Mouse (Mus musculus) limb, embryonic 15.5 days (tissue): ENCODE results near the gene Fgg. TPM values are rescaled to one million over a fixed set of nuclear protein-coding genes. Genes with fewer than 3 reads are reported as not detected.

ENCODE experiments used
- ATAC-seq: fragments of 200-750 bp; cut with Nextera tagmentation; 2 replicates; pipeline ENCODE4 v1.8.0; 2017; ENCODE audit warnings: low read depth, moderate TSS enrichment; ENCODE audit not compliant: insufficient number of reproducible peaks, low FRiP score, low TSS enrichment
- H3K27ac ChIP-seq: fragments of 300-500 bp; sonication (generic); 2 replicates; pipeline ENCODE4 v1.5.1; 2015; ENCODE audit warnings: moderate library complexity, mild to moderate bottlenecking, inconsistent platforms
- H3K27me3 ChIP-seq: fragments of 300-500 bp; sonication (generic); 2 replicates; pipeline ENCODE4 v1.6.1; 2015; ENCODE audit warnings: inconsistent platforms
- H3K36me3 ChIP-seq: fragments of 300-500 bp; sonication (generic); 2 replicates; pipeline ENCODE4 v1.6.1; 2015; ENCODE audit warnings: inconsistent platforms
- H3K4me1 ChIP-seq: fragments of 300-500 bp; sonication (generic); 2 replicates; pipeline ENCODE4 v1.6.1; 2015; ENCODE audit warnings: inconsistent platforms
- H3K4me2 ChIP-seq: fragments of 300-500 bp; sonication (generic); 2 replicates; pipeline ENCODE4 v1.6.1; 2015; ENCODE audit warnings: mild to moderate bottlenecking, inconsistent platforms
- H3K4me3 ChIP-seq: fragments of 300-500 bp; sonication (generic); 2 replicates; pipeline ENCODE4 v1.5.1; 2015; ENCODE audit warnings: mild to moderate bottlenecking, inconsistent platforms
- H3K9ac ChIP-seq: fragments of 300-500 bp; sonication (generic); 2 replicates; pipeline ENCODE4 v1.6.1; 2015; ENCODE audit warnings: inconsistent platforms
- H3K9me3 ChIP-seq: fragments of 300-500 bp; sonication (generic); 2 replicates; pipeline ENCODE4 v1.6.1; 2016; ENCODE audit warnings: inconsistent platforms
- WGBS: fragments of 180-500 bp; shearing (Covaris S2); methylation state at CpG from one replicate; pipeline ENCODE4 v1.1.7; 2015; 5-methylcytosine and 5-hydroxymethylcytosine counted together
- polyA plus RNA-seq: library from polyadenylated mRNA; unstranded; fragments of >200 nt; fragmentation: Nextera tagmentation; extraction: Ambion mirVana; gene quantifications from 2 replicates; pipeline ENCODE4 v1.2.1, GENCODE M21; 2015

The Fgg gene
- polyA plus RNA-seq, 1 experiment from 2014 or later = 2.3 TPM

DNA sequence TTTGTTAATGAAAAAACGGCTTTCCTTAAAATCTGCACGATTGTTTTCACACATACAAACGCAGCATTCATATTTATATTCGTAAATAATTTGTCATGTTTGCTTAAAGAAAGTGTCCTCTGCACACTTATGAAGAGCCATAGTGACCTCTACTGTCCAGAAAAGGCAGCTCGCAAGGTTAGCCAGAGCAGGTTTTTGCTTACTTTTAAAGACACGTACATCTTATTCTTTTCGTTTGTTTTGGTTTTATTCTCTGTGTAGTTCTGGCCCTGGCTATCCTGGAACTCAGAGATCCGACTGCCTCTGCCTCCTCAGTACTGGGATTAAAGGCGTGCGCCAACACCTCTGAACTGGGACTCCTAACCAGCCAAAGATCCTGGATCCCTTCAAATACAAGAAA lies 46.2 kb downstream of the Fgg start:
- Histone ChIP-seq H3K27ac (no peak overlapping the region), H3K9ac (no peak overlapping the region)
- 29% methylated on average over 10 of the region's 10 CpGs for WGBS

DNA sequence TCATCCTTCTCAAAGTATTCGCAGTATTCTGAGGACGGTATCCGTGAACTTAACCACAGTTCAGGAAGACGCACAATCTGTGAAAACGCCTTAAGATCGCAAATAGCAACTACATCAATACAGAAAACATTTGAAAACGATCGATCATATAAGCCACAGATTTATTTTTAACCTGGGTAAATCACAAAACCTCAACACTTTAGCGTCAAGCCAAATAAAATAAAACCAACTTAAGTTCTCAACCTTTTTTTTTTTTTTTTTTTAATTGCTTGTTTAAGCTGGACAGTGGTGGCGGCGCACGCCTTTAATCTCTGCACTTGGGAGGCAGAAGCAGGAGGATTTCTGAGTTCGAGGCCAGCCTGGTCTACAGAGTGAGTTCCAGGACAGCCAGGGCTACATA lies 47.2 kb downstream of the Fgg start:
- Histone ChIP-seq H3K27me3 (no peaks in the 10 kb centered on the region; the same call in 1 of the 2 replicates), H3K27ac (peak overlapping the region; percentile 54; the same call in 1 of the 2 replicates), H3K9ac (no peak overlapping the region)

More for the DNA sequence above, 46.2 kb downstream of the Fgg start:
- H3K4me3 ChIP-seq = no peak overlapping the region
- H3K27me3 ChIP-seq = no peaks in the 10 kb centered on the region; the same call in 1 of the 2 replicates
- peaks cover 15% of the 10 kb centered on the region for H3K36me3 ChIP-seq
- no peak for ATAC-seq
- H3K4me2 ChIP-seq = no peak overlapping the region
- peaks cover 9% of the 10 kb centered on the region for H3K4me1 ChIP-seq
- H3K9me3 ChIP-seq = no peaks in the 10 kb centered on the region

DNA sequence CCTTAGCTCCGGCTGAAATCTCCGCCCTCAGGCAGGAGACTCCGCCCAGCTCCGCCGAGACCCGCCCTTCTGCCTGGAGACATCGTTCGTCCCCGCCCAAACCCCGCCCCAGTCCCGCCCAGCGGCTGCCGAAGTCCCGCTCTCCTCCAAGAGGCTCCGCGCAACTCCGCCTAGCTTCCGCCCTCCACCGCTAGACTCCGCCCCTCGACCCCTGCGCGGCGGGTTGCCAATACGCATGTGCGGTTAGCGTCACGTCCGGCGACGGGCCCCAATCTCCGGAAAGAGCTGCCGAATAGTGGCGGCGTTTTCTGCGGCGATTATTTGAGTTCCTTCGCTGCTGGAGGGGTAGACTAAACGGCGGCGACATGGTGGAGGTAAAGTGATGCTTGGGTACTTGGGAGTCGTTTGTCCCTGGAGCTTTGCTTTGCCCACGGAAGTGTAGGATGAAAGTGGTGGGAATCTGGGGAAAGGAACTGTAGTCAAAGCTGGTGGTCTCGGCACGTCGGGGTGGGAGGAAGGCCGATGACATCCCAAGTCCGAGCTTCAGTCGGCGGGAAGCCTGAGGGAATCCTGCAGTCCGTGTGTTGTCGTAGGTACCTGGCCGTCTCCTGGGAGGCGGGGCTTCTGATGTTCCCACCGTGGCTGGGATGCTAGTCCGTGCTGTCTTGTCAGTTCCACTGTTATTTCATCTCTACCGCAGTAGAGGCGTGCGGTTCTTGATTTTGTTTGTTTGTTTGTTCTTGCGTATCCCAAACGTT lies 47.9 kb downstream of the Fgg start, which contains the start of gene Plrg1:
Gene Plrg1 (plus strand): TSS at position 242 of the 758 bp plus-strand sequence.
- peak within 1 kb of the TSS; percentile 74 for H3K4me2 ChIP-seq
- H3K4me1 ChIP-seq = peaks cover 9% of the 10 kb centered on the region
- no peaks in the 10 kb centered on the region for H3K9me3 ChIP-seq
- no peaks in the 10 kb centered on the region for H3K27me3 ChIP-seq
- peaks cover 32% of the 10 kb centered on the region for H3K36me3 ChIP-seq
- peak within 1 kb of the TSS; percentile 69 for H3K9ac ChIP-seq
- ATAC-seq = peak; percentile 98
- WGBS = under 1% methylated on average over 61 of the region's 61 CpGs
- H3K4me3 ChIP-seq = peak within 1 kb of the TSS; percentile 70
- peak within 1 kb of the TSS; percentile 77 for H3K27ac ChIP-seq

More for the DNA sequence above, 47.2 kb downstream of the Fgg start:
- no peaks in the 10 kb centered on the region for H3K9me3 ChIP-seq
- peak overlapping the region; percentile 70 for H3K4me3 ChIP-seq
- WGBS = 33% methylated on average over 13 of the region's 13 CpGs
- ATAC-seq = peak; percentile 28; the same call in 1 of the 2 replicates
- peaks cover 9% of the 10 kb centered on the region for H3K4me1 ChIP-seq
- peaks cover 25% of the 10 kb centered on the region for H3K36me3 ChIP-seq
- H3K4me2 ChIP-seq = peak overlapping the region; percentile 45

DNA sequence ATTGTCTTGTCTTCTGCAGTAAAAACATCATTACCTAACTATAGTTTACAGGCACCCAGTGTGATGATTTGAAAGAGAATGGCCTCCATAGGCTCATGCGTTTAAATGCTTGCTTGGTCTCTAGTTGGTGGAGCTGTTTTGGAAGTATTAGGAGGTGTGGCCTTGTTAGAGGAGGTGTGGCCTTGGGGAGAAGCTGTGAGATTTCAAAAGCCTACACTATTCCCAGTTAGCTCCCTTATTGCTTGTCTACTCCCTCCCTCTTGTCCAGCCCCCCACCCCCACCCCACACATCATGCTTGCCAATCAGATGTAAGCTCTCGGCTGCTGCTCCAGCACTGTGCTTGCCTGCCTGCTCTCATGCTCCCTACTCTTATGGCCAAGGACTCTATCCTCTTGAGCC lies 49.5 kb downstream of the Fgg start:
- no peak overlapping the region for H3K4me3 ChIP-seq
- peaks cover 47% of the 10 kb centered on the region for H3K36me3 ChIP-seq
- no peak overlapping the region for H3K4me2 ChIP-seq
- no peak for ATAC-seq
- no peaks in the 10 kb centered on the region for H3K27me3 ChIP-seq
- H3K9me3 ChIP-seq = no peaks in the 10 kb centered on the region
- 86% methylated on average over 2 of the region's 2 CpGs for WGBS
- H3K27ac ChIP-seq = no peak overlapping the region
- H3K9ac ChIP-seq = no peak overlapping the region
- H3K4me1 ChIP-seq = peaks cover 9% of the 10 kb centered on the region

Other genes with a start within 250 kb of the Fgg start
- 3.3 and 4.6 TPM in 2 replicates for gene Rbm46, start 131.2 kb upstream of the Fgg start, polyA plus RNA-seq
- gene Lrat, start 103.8 kb upstream of the Fgg start, polyA plus RNA-seq = 0.35 and 0.48 TPM in 2 replicates
- 0.34 and 2.5 TPM in 2 replicates for gene Fga, start 18.4 kb downstream of the Fgg start, polyA plus RNA-seq
- 0.27 and 1.4 TPM in 2 replicates for gene Fgb, start 42.1 kb downstream of the Fgg start, polyA plus RNA-seq
- gene Plrg1, start 47.8 kb downstream of the Fgg start, polyA plus RNA-seq = 89.5 and 91.2 TPM in 2 replicates
- gene Dchs2, start 120.2 kb downstream of the Fgg start, polyA plus RNA-seq = 0.86 and 1.1 TPM in 2 replicates